Mouse (Mus musculus) urinary bladder, postnatal 36 days (tissue): ENCODE measurements at regions not wholly inside any gene's neighbourhood (a gene's known extent, or its start where the extent isn't known, plus 50 kb on each side); places are given as distances from the start of the nearest gene placed in this dataset.
A peak's percentile ranks its signal among the peaks of the same experiment; 100 is the strongest.

Experiments used
- DNase-seq, 2 experiments: peaks; one replicate each; pipeline ENCODE4 v3.0.0; 2022; ENCODE audit warnings: low spot score in 2 of 2, mixed read lengths in 1 of 2

GRCm38 (mm10) chr9:51379589-51379988, 50.9 kb upstream of the 1810046K07Rik start:
- no peak for DNase-seq

DNA sequence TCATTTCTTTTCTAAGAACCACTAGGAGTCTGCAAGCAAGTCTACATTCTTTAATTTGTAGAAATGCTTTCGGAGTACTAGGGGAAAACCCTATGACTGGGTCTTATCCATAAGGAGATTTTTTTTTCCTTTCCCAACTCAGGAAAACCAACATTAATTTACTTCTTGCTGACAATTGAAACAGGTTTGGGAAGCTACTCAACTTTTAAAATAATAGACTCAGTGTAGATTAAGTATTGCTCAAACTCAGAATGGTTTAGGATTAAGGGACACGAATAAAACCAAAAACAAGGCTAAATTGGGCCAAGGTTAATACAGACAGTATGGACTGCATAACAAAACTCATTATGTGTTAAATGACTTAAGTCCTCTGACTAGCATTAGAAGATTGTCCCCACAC, 65.2 kb upstream of the 1810046K07Rik start:
- DNase-seq = no peak

DNA sequence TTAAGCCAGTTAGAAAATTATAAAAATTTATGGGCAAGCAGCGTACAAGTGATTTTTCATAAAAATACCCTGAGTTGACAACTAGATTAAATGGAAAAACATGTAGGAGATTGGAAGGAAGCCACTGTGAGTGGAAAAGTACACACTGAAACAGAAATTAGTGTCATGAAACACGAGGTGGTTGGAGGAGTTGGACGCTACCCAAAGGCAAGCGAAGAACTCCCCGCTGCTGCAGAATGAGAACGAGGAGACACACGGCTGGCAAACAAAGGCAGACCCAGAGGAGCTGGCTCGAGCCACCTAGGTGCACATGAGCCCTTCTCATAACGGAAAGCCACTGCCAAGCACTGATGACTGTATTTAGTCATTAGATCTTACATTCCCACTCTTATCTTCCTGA, 65.7 kb upstream of the 1810046K07Rik start:
- DNase-seq = peak; percentile 8 to 45

DNA sequence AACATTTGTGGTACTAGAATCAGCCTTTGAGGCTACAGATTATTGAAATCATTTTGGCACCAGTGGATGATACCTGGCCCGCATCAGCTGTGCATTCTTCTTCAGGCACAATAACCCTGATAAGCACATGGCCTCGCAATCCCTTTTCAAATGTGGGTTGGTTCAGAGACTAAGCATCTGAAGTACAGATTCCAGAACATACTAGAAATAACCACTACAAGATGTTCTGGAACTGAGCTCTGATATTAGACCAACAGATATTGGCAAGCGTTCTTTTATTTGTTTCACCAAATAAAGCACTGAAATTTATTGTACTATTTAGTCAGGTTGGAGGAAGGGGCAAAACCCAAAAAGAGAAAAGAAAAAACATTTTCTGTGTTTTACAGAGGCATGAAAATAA, 68.1 kb upstream of the 1810046K07Rik start:
- DNase-seq = no peak

- no peak for DNase-seq
Observed at GRCm38 (mm10) chr9:51397589-51398220, 69.0 kb upstream of the 1810046K07Rik start.

- DNase-seq = no peak
Observed at GRCm38 (mm10) chr9:51398886-51399285, 70.2 kb upstream of the 1810046K07Rik start.

- DNase-seq = no peak
Observed at GRCm38 (mm10) chr9:51399356-51399755, 70.6 kb upstream of the 1810046K07Rik start.

GRCm38 (mm10) chr9:51401779-51402178, 73.1 kb upstream of the 1810046K07Rik start:
- DNase-seq = no peak

DNA sequence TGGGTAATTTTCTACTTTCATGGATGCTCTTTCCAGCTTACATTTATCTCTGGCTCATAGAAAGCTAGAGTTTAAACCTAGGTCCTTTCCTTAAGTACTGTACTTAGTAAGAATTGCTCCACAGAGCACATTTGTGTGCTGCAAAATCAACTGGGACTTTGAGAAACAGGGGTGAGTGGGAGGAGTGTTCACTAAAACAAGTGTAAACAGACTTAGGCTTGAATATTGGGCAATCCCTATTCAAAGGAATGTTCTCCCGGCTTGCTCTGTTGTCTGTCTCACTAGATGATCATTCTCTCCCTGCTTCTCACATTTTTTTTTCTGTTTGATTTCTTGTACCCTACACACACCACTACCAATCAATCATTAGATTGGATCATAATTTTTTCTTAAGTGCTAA, 79.3 kb upstream of the 1810046K07Rik start:
- no peak for DNase-seq

DNA sequence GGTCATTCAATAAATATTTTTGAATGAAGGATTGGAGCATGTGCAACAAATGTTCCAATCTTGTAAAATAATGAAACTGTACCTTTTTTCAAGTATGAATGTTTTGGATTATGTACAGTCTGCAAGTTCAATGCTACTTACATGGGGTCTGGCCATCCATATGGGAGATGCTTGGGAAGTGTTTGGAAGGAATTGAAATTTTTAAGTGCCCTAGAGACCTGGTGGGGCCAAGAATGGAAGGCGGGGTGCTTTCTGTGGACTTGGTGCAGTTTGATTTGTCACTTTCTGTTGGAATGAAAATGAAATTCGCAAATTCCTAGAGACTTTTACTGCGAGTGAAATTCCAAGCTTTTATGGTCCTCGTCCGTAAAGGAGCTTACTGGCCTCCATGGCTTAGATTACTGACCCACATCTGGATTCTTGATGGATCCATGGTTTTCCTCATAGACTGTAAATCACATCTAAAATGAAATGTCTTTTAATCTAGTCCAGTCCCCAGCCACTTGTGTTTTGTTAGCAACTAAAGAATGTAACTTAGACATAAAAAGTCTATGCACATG, 90.3 kb upstream of the 1810046K07Rik start:
- DNase-seq = no peak

DNA sequence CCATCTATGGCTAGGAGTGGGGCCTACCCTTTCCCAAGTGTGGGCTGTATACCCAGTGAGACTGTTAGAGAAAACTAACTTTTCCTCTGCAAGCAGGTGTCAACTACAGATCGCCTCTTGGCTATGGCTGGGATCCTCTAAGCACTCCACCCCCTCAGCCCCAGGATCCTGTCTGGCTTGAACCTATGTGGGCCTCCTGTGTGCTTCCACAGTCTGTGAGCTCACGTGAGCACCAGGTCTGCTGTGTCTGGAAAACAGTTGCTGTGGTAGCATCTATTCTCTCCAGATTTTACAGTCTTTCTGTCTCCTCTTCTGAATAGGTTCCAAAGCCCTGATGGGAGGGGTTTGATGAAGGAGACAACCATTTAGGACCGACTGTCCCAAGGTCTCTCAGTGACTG, 93.8 kb upstream of the 1810046K07Rik start:
- DNase-seq = no peak

- DNase-seq = no peak
Observed at GRCm38 (mm10) chr9:51423341-51423740, 94.6 kb upstream of the 1810046K07Rik start.

GRCm38 (mm10) chr9:51430426-51430825, 101.7 kb upstream of the 1810046K07Rik start:
- DNase-seq = no peak

DNA sequence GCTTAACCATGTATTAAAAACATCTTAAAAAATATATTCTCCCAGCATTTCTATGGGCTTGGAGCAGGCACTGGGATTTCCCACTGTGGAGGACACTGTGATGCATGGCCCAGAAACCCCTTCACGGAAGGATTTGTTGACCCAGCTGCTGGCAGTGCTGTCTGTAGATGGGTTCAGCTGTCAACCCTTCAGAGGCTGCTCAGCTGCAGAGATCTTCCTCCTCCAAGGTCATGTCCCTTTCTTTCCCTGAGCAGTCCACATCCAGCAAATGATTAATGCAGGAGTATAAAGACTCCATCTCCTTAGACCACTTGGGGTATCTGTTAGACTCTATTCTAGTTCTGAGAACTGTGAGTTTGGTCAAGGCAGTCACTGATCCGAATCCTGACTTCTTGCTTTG, 108.4 kb upstream of the 1810046K07Rik start:
- DNase-seq = no peak

DNA sequence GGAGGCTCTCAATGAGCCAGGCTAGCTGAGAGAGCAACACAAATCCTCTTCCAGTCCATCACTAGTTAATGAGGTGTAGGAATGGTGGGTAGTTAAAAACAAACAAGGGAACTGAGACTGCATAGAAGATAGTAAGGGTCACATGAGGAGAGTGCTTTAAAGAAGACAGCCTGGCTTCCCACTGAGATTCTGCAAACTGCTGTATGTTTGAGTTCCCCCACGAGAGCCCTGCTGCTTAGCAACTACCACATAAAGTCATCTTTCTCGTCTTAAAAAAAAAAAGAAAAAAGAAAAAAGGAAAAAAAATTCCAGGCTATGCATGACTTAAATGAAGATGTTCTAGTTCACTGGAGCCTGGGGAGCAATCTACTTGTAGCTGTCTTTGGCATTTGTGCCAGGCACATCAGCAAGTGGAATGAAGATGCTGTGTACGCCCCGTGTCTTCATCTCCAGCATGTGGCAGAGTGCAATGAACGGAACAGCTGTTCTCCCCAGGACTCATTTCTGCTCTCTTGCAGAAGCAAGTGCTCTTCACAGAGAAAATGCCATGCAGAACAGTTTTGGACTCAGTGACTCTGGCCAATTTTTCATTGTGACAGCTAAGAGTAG, 113.2 kb upstream of the 1810046K07Rik start:
- DNase-seq = no peak

DNA sequence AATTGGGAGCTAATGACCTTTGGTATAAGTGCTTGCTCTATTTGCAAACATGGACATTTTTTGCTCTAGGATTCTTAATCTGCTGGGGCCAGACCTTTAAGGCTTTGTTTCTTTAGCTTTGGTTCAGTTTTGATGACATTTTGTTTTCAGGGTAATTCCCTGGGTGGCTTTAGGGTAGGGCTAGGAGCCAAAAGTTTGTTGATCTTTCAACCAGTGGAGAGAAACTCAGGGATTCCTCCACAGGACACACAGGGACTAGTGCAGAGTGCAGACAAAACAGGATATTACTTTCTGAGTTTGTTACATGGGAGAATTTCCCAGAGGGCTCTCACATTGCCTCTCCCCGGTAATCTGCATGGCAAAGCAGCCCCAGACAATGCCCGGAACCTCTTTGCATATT, 127.0 kb upstream of the 1810046K07Rik start:
- no peak for DNase-seq

- no peak for DNase-seq
Observed at GRCm38 (mm10) chr9:51462463-51463024, 133.8 kb upstream of the 1810046K07Rik start.

DNA sequence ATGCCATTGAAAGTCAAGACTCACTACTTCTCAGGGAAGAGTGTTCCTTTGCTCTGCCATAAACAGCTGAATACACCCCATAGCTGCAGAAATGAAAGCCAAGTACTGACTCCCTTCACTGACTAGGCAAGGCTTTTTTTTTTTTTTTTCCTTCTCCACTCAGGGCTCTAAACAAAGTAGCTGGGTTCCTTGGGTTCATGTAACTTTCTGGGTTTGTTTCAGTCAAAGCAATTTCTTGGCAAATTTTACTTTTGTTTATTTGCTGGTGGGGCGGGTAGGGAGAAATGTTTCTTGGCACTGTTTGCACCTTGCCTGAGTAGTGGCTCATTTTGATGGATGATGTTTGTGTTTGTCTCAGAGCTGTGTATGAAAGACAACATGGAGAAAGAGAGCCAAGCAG, 141.3 kb upstream of the 1810046K07Rik start:
- DNase-seq = no peak

GRCm38 (mm10) chr9:51476511-51477056, 147.9 kb upstream of the 1810046K07Rik start:
- DNase-seq = no peak

- peak in 1 of 2 experiments; percentile 11 for DNase-seq
Observed at GRCm38 (mm10) chr9:51487840-51488239, 159.1 kb upstream of the 1810046K07Rik start.

GRCm38 (mm10) chr9:51507265-51507913, 178.7 kb upstream of the 1810046K07Rik start:
- DNase-seq = no peak

DNA sequence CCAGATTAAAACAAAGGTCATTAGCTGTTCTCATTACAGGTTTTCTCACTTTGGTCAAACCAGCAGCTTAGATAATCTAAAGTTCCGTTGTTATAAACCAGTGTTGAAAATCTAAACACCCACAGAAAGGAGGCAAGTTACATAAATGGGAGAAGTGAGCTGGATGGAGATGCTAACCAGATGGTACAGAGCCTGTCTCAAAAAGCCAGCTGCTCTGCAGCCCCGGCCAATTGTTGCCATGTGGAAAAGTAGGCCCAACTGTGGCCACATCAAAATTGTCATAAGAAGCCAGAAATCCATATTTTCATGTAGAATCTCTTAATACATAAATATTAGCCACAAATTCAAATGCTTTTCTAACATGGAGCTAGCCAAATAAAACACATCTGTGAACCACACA, 188.9 kb upstream of the 1810046K07Rik start:
- DNase-seq = no peak
